Mouse (Mus musculus) heart, adult 10 weeks (tissue): ENCODE results near the gene Ahcyl2. TPM values are rescaled to one million over a fixed set of nuclear protein-coding genes. Genes with fewer than 3 reads are reported as not detected.

Experiments used
- polyA plus RNA-seq: library from polyadenylated mRNA; stranded (reverse); fragments of 350-450 nt; fragmentation: Illumina TruSeq; extraction: RNeasy Lipid Tissue Mini Kit (QIAGEN cat#74804); gene quantifications from one replicate; pipeline ENCODE4 v1.2.3, GENCODE M21; 2014; ENCODE audit warnings: low read depth, low replicate concordance

Gene Ahcyl2
- 11.1 TPM for polyA plus RNA-seq

DNA sequence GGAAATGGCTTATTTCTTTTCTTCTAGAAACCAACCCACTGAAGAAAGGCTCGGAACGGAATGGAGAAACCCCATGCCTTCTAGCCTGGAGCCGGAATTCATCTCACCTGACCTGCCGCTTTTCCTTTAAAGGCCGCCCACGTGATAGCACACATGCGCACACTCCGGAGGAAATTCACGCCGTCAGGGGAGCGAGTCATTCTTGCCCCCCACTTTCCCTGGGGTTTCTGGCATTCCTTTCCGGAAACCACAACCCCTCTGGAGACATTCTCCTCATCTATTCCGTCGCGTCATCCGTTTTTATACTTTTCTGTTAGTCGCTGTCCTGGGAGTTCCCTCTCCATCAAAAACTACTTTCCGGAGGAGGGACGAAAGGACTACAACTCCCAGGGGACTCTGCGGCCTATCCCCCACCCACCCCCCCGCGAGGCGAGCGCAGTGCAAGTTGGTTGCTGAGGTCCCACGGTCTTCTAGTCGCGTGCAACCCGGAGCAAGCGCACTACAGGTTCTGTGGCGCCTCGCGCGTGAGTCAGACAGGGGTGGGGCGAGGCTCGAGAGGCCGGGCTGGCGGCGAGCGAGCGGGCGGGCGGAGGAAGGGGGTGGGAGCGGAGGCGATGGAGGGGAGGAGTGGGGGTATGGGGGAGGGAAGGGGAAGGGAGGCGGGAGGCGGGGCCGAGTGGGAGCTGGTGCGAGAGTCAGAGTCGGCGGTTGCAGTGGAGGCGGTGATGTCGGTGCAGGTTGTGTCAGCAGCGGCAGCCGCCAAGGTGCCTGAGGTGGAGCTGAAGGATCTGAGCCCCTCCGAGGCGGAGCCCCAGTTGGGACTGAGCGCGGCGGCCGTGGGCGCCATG is at the start of gene Ahcyl2:
TSS of gene Ahcyl2 (plus strand) at position 199 of the 848 bp plus-strand sequence.

DNA sequence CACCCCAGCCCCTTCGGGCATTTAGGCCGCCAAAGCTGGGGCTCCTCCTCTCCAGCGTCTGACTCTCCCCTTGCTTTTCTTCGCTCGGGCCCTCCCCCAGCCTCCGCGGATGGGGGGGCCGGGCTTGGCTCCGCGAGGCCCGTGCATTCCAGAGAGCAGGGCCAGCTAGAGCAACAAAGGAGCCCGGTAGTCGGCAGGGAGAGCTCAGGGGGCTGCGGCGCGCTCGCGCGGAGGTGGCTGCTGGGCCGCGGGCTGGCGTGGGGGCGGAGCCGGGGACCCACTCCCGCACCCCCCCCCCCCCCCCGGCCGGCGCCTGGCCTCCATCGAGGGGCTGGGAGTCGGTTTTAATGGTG is 32.5 kb upstream of the Ahcyl2 start, which contains the start of gene Smo:
TSS of gene Smo (plus strand) at position 168 of the 353 bp plus-strand sequence.

DNA sequence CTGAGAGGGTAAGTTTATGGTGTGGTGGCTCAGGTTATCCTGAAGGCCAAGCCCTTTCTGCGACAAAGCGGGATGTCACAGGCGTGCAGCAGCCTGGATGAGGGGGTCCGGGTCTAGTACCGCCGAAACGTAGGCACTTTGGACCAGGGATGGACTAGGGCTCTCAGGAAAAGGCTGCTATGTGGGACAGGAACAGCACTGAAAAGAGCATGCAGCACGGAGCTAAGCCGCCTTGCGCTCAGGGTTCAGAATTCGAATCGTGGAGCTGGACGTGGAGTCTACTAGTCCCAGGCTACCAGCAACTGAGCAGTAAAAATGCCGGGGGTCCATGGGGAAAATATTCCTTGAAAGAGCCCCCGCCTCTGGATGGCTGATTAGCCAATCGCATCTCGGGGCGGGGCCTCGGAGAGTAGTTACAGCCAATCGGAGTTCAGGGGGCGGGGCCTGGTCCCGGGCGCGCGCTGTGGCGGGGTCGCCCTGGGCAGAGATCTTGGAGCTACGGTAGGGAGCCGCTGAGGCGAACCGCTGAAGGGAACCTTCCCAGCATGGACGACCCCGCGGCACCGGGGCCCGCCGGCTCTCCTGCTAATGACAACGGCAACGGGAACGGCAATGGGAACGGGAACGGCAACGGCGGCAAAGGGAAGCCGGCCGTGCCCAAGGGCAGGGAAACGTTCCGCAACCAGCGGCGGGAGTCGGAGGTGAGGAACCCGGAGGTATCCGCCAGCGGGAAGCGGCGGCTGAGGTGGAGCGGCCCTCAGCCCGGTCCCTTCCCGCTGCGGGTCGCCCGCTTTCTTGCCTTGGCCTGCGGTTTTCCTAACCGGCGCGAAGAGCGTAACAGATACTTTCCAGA is 148.9 kb downstream of the Ahcyl2 start, which contains the start of gene Strip2:
TSS of gene Strip2 (plus strand) at position 483 of the 853 bp plus-strand sequence.

Other genes with a start within 250 kb of the Ahcyl2 start
- gene Irf5, start 241.4 kb upstream of the Ahcyl2 start, polyA plus RNA-seq, result 4.4 TPM
- gene Tnpo3, start 158.1 kb upstream of the Ahcyl2 start, polyA plus RNA-seq, result 51.2 TPM
- 2.7 TPM for gene Tspan33, start 73.8 kb upstream of the Ahcyl2 start, polyA plus RNA-seq
- gene Smo, start 32.5 kb upstream of the Ahcyl2 start, polyA plus RNA-seq, result 10.4 TPM
- gene Strip2, start 149.0 kb downstream of the Ahcyl2 start, polyA plus RNA-seq, result 48.9 TPM